Mouse (Mus musculus) heart, embryonic 14.5 days (tissue): ENCODE measurements at regions not wholly inside any gene's neighbourhood (a gene's known extent, or its start where the extent isn't known, plus 50 kb on each side); places are given as distances from the start of the nearest gene placed in this dataset.

Source experiments
- ATAC-seq: fragments of 200-750 bp; cut with Nextera tagmentation; 2 replicates; pipeline ENCODE4 v1.8.0; 2017; ENCODE audit warnings: low read depth, moderate TSS enrichment; ENCODE audit not compliant: insufficient number of reproducible peaks, insufficient read depth, low FRiP score
- H3K27ac ChIP-seq, 2 experiments: fragments of 200-500 bp in 1 of 2; fragments of 300-500 bp in 1 of 2; sonication (generic) in 1 of 2; replicated peaks in 1 of 2; 2 replicates each; pipeline ENCODE4 v1.5.1; 2012 to 2014; ENCODE audit warnings: low read depth in 2 of 2, low read length in 2 of 2, control low read depth in 1 of 2, mild to moderate bottlenecking in 1 of 2, mixed read lengths in 1 of 2; ENCODE audit not compliant: control insufficient read depth in 1 of 2, insufficient read depth in 1 of 2
- H3K27me3 ChIP-seq: fragments of 300-500 bp; sonication (generic); 2 replicates; pipeline ENCODE4 v1.6.1; 2014; ENCODE audit warnings: mild to moderate bottlenecking, low read length, control low read depth; ENCODE audit not compliant: control insufficient read depth, insufficient read depth
- H3K36me3 ChIP-seq: fragments of 300-500 bp; sonication (generic); 2 replicates; pipeline ENCODE4 v1.6.1; 2014; ENCODE audit warnings: mild to moderate bottlenecking, control low read depth, low read length, mixed read lengths; ENCODE audit not compliant: control insufficient read depth, insufficient read depth
- H3K4me1 ChIP-seq, 2 experiments: fragments of 200-500 bp in 1 of 2; fragments of 300-500 bp in 1 of 2; sonication (generic) in 1 of 2; 2 replicates each; pipeline ENCODE4 v1.6.1; 2012 to 2014; ENCODE audit warnings: low read length in 2 of 2, control low read depth in 1 of 2, mixed read lengths in 1 of 2; ENCODE audit not compliant: control insufficient read depth in 2 of 2, insufficient read depth in 2 of 2
- H3K4me2 ChIP-seq: fragments of 300-500 bp; sonication (generic); 2 replicates; pipeline ENCODE4 v1.6.1; 2014; ENCODE audit warnings: mild to moderate bottlenecking, low read length
- H3K4me3 ChIP-seq, 2 experiments: fragments of 200-500 bp in 1 of 2; fragments of 300-500 bp in 1 of 2; sonication (generic) in 1 of 2; 2 replicates each; pipeline ENCODE4 v1.5.1; 2012 to 2014; ENCODE audit warnings: low read length in 2 of 2, mild to moderate bottlenecking in 2 of 2, control low read depth in 1 of 2, low read depth in 1 of 2, moderate library complexity in 1 of 2; ENCODE audit not compliant: control insufficient read depth in 1 of 2, insufficient read depth in 1 of 2
- H3K9ac ChIP-seq: fragments of 300-500 bp; sonication (generic); 2 replicates; pipeline ENCODE4 v1.6.1; 2014; ENCODE audit warnings: mild to moderate bottlenecking, low read length
- H3K9me3 ChIP-seq: fragments of 300-500 bp; sonication (generic); 2 replicates; pipeline ENCODE4 v1.6.1; 2016; ENCODE audit warnings: low read length, control low read depth; ENCODE audit not compliant: control insufficient read depth
- WGBS: fragments of 180-500 bp; shearing (Covaris S2); extraction: QIAGEN DNeasy Blood & Tissue Kit; methylation state at CpG from one replicate; pipeline ENCODE4 v1.1.7; 2014; 5-methylcytosine and 5-hydroxymethylcytosine counted together

GRCm38 (mm10) chr12:94057767-94058166, 1634.3 kb upstream of the Flrt2 start:
- Histone ChIP-seq H3K27me3 (no peaks in the 10 kb centered on the region), H3K27ac (no peak overlapping the region), H3K4me2 (no peak overlapping the region), H3K36me3 (no peaks in the 10 kb centered on the region), H3K4me3 (no peak overlapping the region), H3K4me1 (no peaks in the 10 kb centered on the region), H3K9ac (no peak overlapping the region), H3K9me3 (no peaks in the 10 kb centered on the region)
- ATAC-seq = no peak
- WGBS = 80% methylated on average over 2 of the region's 2 CpGs

DNA sequence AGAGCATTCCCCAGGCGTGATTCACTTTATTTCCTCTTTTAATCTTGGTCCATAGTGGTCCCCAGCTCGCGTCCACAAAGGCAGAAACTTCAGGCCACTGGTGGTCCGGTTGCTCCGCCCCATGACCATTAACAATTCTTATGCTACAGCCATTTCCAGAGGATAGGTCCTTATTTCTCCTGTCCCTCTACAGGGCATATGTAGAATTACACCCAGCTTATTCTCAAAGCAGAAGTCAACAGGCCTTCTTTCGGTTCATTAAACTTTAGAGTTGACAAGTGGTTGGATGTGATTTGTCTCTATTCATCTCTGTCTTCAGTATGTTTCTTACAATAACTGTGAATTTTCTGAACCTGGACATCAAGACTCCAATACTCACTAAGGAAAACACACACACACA, 1632.4 kb upstream of the Flrt2 start:
- H3K4me2 ChIP-seq = no peak overlapping the region
- H3K27me3 ChIP-seq = no peaks in the 10 kb centered on the region
- no peak overlapping the region for H3K9ac ChIP-seq
- no peak overlapping the region for H3K4me3 ChIP-seq
- no peak overlapping the region for H3K27ac ChIP-seq
- no peak for ATAC-seq
- 88% methylated on average over 6 of the region's 6 CpGs for WGBS
- no peaks in the 10 kb centered on the region for H3K9me3 ChIP-seq
- H3K4me1 ChIP-seq = no peaks in the 10 kb centered on the region
- no peaks in the 10 kb centered on the region for H3K36me3 ChIP-seq

GRCm38 (mm10) chr12:94060336-94060735, 1631.7 kb upstream of the Flrt2 start:
- Histone ChIP-seq H3K9ac (no peak overlapping the region), H3K4me3 (no peak overlapping the region), H3K4me2 (no peak overlapping the region), H3K36me3 (no peaks in the 10 kb centered on the region), H3K9me3 (no peaks in the 10 kb centered on the region), H3K4me1 (no peaks in the 10 kb centered on the region), H3K27ac (no peak overlapping the region), H3K27me3 (no peaks in the 10 kb centered on the region)
- ATAC-seq = no peak
- 69% methylated on average over 2 of the region's 2 CpGs for WGBS

DNA sequence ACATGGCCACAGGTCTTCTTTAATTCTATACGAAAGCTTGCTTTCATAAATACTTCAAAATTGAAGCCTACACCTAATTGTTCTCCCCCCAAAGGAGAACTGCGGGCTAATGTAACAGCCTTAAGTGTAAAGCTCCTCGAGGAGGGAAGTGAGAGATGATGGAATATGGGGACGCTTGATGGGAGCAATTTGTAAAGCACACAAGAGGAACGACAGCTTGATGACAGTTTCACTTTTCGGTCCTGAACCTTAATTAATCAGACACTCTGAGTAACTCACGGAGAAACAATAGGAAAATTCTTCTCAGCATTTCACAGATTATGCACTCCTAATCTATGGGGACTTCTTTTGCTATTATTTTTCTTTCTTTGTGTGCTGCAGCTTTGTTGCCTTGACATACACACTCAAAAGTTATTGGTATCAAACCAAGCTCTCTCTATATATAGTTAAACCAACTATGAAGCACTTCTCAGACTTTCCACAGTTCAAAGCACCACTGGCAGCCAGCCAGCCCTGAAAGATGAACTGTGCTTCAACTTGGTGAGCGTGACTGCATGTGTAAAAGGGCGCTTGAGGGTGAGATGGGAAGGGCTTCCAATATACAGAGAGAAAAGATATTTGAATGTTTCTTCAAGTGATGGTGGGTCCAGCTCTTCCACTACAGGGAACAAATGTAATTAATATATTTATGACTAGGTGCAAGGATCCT, 1625.4 kb upstream of the Flrt2 start:
- peak overlapping the region; percentile 2; the same call in 1 of the 2 replicates for H3K9ac ChIP-seq
- H3K4me2 ChIP-seq = peak overlapping the region; percentile 50
- peak overlapping the region in 1 of 2 experiments; percentile 11; a peak in 1 of 4 replicates for H3K4me3 ChIP-seq
- peaks cover 0 to 4% of the 10 kb centered on the region in 2 experiments; a peak in 1 of 4 replicates for H3K4me1 ChIP-seq
- no peaks in the 10 kb centered on the region for H3K36me3 ChIP-seq
- H3K27ac ChIP-seq = peak overlapping the region; percentile 78 to 80
- no peaks in the 10 kb centered on the region for H3K27me3 ChIP-seq
- ATAC-seq = peak; percentile 76; the same call in 1 of the 2 replicates
- 14% methylated on average over 9 of the region's 9 CpGs for WGBS
- H3K9me3 ChIP-seq = no peaks in the 10 kb centered on the region

DNA sequence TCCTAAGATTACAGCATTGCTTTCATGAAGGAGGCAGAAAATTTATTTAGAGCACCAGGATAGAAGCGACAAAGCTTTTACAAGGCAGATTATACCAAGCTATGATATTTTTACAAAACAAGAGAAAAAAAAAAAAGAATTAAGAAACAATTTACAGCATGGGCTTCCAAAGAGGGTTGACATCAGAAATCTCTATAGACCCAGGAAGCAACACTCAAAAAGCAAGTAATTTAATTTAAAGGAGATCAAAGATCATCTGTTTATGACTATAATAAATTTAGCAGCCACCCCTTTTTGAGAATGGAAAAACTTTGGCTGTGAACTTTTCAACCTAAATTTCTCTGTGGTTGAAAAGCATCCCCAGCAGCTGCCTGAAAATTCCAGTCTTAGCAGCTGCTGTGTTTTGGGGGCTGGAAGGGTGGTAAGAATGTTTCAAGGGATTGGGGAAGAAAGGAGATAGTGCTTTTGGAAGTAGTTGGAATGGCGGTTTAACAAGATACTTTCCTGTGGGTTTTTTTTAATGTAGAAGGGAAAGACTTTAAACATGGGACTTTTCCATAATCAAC, 1621.0 kb upstream of the Flrt2 start:
- Histone ChIP-seq H3K4me2 (no peak overlapping the region), H3K36me3 (no peaks in the 10 kb centered on the region), H3K27ac (no peak overlapping the region), H3K4me3 (no peak overlapping the region), H3K27me3 (no peaks in the 10 kb centered on the region), H3K9ac (no peak overlapping the region), H3K4me1 (peaks cover 0 to 4% of the 10 kb centered on the region in 2 experiments; a peak in 1 of 4 replicates), H3K9me3 (no peaks in the 10 kb centered on the region)
- ATAC-seq = no peak
- WGBS = 75% methylated on average over 2 of the region's 2 CpGs

DNA sequence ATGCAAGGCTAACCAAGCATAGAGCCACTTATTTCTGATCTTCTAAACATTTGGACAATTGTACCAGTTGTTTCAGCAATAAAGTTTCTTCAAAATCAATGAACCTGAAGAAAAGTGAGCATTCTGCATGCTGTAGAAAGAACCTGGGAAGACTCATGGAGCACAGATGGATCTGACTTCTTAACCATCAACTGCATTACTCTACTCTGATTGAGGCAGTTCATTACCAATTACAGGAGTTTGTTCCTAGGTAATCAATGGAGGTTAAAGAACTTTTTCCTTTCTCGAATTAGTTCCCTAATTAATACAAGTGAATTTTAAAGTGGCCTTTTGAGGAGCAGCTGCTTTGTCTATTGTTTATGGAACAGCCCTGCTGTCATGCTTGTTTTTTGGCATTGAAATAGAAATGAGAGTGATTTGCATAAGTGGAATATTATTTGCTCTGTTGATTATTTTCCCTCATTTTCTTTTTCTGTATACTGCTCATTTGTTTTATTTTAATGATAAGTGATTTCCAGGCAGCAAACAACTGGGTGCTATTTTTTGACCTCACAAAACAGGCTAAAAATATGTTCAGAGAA, 1586.4 kb upstream of the Flrt2 start:
- Histone ChIP-seq H3K4me3 (no peak overlapping the region), H3K36me3 (no peaks in the 10 kb centered on the region), H3K4me2 (no peak overlapping the region), H3K9ac (no peak overlapping the region), H3K4me1 (no peaks in the 10 kb centered on the region), H3K27ac (no peak overlapping the region), H3K9me3 (no peaks in the 10 kb centered on the region), H3K27me3 (no peaks in the 10 kb centered on the region)
- no peak for ATAC-seq
- 50% methylated on average over 1 of the region's 1 CpGs for WGBS

DNA sequence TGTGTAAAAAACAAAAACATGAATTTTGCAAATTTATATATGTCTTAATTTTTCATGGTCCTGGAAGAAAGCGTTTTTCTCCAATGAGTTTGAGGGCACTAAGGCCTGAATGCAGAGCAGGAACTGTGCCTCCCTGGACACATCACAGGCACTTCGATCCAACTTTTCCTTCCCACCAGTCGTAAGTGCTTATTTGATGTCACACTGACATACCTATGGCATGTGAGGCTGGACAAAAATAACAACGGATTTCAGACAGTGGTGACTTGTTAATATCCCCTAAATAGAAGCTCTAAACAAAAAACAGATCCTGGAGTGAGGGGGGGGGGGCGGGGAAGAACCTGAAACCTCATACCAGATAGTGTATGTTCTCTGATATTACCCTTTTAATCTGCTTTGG, 1541.9 kb upstream of the Flrt2 start:
- peaks cover 2 to 16% of the 10 kb centered on the region in 2 experiments; a peak in 3 of 4 replicates for H3K4me1 ChIP-seq
- H3K9me3 ChIP-seq = no peaks in the 10 kb centered on the region
- WGBS = 28% methylated on average over 5 of the region's 5 CpGs
- H3K27me3 ChIP-seq = no peaks in the 10 kb centered on the region
- H3K27ac ChIP-seq = peak overlapping the region; percentile 44 to 56; a peak in 3 of 4 replicates
- ATAC-seq = peak; percentile 66; the same call in 1 of the 2 replicates
- no peak overlapping the region for H3K4me3 ChIP-seq
- H3K36me3 ChIP-seq = no peaks in the 10 kb centered on the region
- no peak overlapping the region for H3K9ac ChIP-seq
- H3K4me2 ChIP-seq = no peak overlapping the region
